Mouse (Mus musculus) urinary bladder, postnatal 0 days (tissue): ENCODE measurements around the gene Mbd3l2. TPM values are rescaled to one million over a fixed set of nuclear protein-coding genes. Genes with fewer than 3 reads are reported as not detected.

Experiments used
- microRNA-seq: library from miRNA; unstranded; fragments of <30 nt; microRNA quantifications from one replicate; pipeline ENCODE4, GENCODE M21; 2016
- polyA plus RNA-seq: library from polyadenylated mRNA; unstranded; fragments of >200 nt; fragmentation: Nextera tagmentation; extraction: Ambion mirVana; gene quantifications from 2 replicates; pipeline ENCODE4 v1.2.1, GENCODE M21; 2015

The Mbd3l2 gene
- polyA plus RNA-seq: not detected in 2 replicates

GRCm38 (mm10) chr9:18430354-18430753 lies at the start of gene Mbd3l2:
Mbd3l2 (plus strand) TSS chr9:18430654.

GRCm38 (mm10) chr9:18402895-18403294 lies 27.6 kb upstream of the Mbd3l2 start, which contains the start of gene Naalad2:
Naalad2 (minus strand) TSS chr9:18402995.

GRCm38 (mm10) chr9:18404118-18404517 lies 26.3 kb upstream of the Mbd3l2 start, which contains the start of gene Ubtfl1:
Ubtfl1 (plus strand) TSS chr9:18404418.

GRCm38 (mm10) chr9:18478168-18478567 lies 47.7 kb downstream of the Mbd3l2 start, which contains the start of the genes Zfp558 and Mbd3l1:
Zfp558 (minus strand) TSS chr9:18478268.
Mbd3l1 (plus strand) TSS chr9:18478359.

Small RNA genes lying within 50 kb of the gene (microRNA-seq; reads per million reads assigned to microRNA genes)
- not detected for gene Gm22854

Other genes with a start within 250 kb of the Mbd3l2 start
- gene Chordc1, start 138.5 kb upstream of the Mbd3l2 start, polyA plus RNA-seq: 46.2 and 47.6 TPM in 2 replicates
- gene Naalad2, start 27.7 kb upstream of the Mbd3l2 start, polyA plus RNA-seq: 3.7 and 4.7 TPM in 2 replicates
- gene Ubtfl1, start 26.2 kb upstream of the Mbd3l2 start, polyA plus RNA-seq: not detected in 2 replicates
- 1.2 and 1.3 TPM in 2 replicates for gene Zfp558, start 47.6 kb downstream of the Mbd3l2 start, polyA plus RNA-seq
- not detected in 2 replicates for gene Mbd3l1, start 47.7 kb downstream of the Mbd3l2 start, polyA plus RNA-seq
- gene Muc16, start 243.9 kb downstream of the Mbd3l2 start, polyA plus RNA-seq: 2.1 and 3.2 TPM in 2 replicates